Mouse (Mus musculus): ENCODE measurements at regions not wholly inside any gene's neighbourhood (a gene's known extent, or its start where the extent isn't known, plus 50 kb on each side); places are given as distances from the start of the nearest gene placed in this dataset.
A peak's percentile ranks its signal among the peaks of the same experiment; 100 is the strongest.

DNA sequence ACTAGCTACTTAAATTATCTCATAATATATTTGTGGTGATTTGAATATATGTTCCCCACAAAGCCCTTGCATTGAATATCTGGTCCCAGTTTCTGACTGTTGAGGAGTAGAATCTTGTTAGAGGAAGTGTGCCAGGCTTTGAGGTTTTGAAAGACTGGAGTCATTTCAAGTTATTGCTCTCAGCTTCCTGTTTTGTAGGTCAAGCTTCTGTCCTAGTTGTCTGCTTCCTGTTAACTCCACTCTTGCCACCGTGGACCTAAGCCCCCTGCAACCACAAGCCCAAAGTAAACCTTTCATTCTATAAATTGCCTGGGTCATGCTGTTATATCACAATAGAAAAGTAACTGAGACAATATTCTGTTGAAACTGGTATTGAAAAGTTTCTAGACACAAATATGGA lies 1232.3 kb upstream of the Lrrc6 start:
- DNase-seq (ENCODE audit: low spot score) = peak; percentile 34

DNA sequence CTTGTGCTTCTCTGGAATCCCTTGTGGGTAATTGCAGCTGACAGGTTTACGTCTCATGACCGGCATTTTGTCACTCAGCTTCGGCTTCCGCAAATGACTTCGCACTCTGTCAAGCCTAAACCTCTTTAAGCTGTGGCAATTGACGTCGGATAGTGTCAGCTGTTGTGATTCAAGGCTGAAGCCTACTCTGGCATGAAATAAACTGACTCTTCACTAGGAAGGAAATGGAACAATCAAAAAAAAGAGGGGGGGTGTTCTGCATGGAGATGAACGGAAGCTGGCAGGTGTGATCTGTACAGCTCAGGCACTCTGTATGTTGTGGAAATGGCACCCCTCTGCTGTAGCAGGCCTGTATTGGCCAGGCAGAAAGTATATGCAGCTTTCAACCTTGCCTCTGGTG lies 1228.8 kb upstream of the Lrrc6 start:
- DNase-seq (ENCODE audit: low spot score) = no peak

DNA sequence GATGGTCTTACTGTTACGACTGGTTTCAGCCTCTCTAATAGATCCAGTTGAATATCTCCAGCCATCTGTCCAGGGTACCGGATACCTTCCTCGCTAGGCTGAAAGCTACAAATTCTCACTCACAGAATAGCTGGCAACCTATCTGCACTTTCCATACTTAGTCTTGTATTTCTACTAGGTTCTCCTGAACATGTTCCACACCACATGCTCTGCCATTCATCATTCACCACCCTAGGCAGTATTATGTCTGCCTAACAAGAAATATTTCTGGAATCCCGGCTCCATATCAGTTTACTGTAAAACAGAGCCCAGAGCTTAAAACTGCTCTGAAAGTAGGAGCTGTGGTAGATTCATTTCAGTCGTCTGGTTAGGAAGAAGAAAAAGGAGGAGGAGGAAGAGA lies 1224.5 kb upstream of the Lrrc6 start:
- DNase-seq (ENCODE audit: low spot score) = no peak

DNA sequence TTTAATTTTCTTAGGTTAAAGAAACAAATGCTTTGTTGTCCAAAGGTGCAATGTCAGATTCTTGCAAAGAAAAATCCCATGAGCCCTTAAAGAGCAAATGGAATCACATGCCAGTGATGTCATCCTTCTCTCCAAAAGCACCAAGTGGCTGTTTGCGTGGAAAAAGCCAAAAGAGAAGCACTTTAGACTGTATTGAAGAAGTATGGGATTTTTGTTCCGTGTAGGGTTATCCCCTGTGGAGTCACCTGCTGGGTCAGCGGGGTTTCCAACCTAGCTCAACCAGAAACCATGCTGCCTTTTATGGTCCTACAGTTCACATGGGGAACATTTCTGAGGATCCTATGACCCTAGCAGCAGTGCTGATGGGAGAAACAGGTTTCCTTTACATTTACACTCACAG lies 1213.5 kb upstream of the Lrrc6 start:
- DNase-seq (ENCODE audit: low spot score) = no peak

- DNase-seq (ENCODE audit: low spot score) = no peak
These were observed 1185.4 kb upstream of the Lrrc6 start for GRCm38 (mm10) chr15:67686140-67686539.

GRCm38 (mm10) chr15:67673276-67673675 lies 1172.6 kb upstream of the Lrrc6 start:
- DNase-seq (ENCODE audit: low spot score) = no peak

DNA sequence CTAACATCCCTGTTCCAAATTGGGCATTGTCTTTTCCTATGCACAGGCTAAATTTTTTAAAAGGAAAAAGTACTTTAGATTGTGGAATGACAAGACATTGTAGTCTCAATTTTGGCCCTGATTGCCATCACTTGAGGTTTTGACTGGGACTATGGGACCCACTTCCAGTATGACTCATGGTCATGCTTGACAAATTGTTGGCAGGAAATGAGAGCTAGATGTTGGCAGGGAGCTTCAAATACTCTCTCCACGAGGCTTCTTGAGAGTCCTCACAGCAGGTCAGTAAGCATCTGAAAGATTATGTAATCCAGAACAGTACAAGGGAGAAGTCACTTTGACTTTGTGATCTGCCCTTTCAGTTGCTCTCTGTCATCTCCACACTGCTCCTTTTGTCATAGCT lies 1135.4 kb upstream of the Lrrc6 start:
- peak; percentile 53 for DNase-seq (ENCODE audit: low spot score)

DNA sequence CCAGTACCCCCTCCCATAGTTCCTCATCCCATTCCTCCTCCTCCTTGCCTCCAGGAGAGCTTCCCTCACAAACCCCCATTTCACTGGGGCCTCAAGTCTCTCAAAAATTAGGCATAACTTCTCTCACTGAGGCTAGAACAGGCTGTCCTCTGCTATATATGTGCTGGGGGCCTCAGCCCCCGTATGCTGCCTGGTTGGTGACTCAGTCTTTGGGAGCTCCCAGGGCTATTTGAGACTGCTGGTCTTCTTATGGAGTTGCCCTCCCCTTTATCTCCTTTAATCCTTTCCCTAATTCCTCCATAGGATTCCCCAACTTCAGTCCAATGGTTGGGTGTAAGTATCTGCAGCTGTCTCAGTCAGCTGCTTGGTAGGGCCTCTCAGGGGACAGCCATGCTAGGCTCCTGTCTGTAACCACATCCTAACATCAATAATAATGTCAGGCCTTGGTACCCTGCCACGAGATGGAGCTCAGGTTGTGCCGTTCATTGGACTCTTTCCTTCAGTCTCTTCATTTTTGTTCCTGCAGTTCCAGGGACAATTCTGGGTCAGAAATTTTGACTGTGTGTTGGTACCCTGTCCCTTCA lies 1126.1 kb upstream of the Lrrc6 start:
- no peak for DNase-seq (ENCODE audit: low spot score)

GRCm38 (mm10) chr15:67611896-67612295 lies 1111.2 kb upstream of the Lrrc6 start:
- no peak for DNase-seq (ENCODE audit: low spot score)

GRCm38 (mm10) chr15:67598426-67598825 lies 1097.7 kb upstream of the Lrrc6 start:
- no peak for DNase-seq (ENCODE audit: low spot score)

DNA sequence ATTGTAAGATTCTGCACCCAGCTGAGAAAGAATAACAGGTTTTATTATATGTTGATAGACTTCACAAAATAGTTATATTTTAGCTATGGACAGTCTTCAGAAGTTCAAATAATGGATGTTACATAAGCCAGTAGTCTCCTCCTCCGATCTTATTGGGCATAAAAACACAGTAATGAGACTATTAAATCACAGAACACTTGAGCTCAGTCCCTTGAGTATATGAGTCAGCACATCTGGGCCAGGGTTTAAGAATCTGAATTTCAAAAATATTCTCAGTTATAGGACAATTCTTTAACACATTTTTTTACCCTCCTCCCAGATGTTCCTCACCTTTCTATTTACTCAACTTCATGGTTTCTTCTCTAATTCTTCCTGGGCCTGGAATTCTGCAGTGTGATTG lies 1075.9 kb upstream of the Lrrc6 start:
- DNase-seq (ENCODE audit: low spot score) = no peak

DNA sequence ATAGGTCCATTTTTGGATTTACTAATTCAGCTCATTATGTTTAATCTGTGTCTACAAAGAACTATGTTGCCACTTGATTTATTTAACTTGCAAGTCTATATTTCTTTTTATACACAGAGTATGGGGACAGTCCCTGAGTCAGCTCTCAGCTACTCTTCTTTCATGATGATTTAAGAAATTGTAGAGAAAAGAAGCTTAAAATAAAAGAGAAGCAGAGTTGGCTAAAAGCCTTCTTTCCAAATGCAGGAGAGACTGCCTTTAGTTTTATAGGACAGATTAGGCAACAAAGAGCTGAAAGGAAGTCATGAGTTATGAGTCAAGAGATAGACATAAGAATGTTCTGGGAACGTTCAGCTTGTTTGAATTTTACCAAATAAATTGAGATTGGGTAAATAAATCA lies 1070.9 kb upstream of the Lrrc6 start:
- DNase-seq (ENCODE audit: low spot score) = no peak

DNA sequence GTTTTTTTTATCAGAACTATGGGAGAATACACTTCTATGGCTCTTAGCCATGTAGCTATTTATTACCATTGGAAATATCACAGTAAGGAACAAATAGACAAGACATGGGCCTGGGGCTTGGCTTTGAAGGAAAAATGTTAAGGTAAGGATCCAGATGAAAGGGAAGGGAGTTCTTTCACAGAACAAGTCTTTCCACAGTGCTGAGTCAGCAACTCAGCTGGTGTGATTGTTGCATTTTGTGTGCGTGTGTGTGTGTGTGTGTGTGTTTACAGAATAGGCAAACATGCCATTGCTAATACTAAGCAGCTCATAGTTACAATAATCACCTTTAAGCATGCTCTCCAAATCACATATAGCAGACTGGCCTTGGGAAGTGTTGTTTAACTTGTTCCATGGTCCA lies 1056.6 kb upstream of the Lrrc6 start:
- no peak for DNase-seq (ENCODE audit: low spot score)

DNA sequence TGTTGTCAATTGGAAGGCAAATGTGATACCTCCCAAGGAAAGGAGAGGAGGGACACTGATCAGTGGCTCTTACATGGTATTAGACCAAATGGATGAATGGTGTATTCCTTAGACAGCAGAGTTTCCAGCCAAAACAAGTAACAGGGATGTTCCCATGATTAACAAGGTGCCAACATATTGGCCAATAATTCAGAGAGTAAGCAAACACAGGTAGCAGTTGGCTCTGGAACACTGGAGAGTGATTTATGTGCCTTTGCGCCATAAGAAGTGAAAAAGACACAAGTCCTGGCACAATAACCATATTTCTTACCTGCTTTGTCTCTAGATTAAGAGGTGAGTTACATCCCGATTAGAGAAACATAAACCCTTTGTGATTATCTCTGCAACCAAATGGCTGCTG lies 1051.2 kb upstream of the Lrrc6 start:
- DNase-seq (ENCODE audit: low spot score) = no peak

GRCm38 (mm10) chr15:67546896-67547400 lies 1046.2 kb upstream of the Lrrc6 start:
- no peak for DNase-seq (ENCODE audit: low spot score)

- DNase-seq (ENCODE audit: low spot score) = no peak
These were observed 1045.0 kb upstream of the Lrrc6 start for GRCm38 (mm10) chr15:67545745-67546144.

GRCm38 (mm10) chr15:67513722-67514121 lies 1013.0 kb upstream of the Lrrc6 start:
- no peak for DNase-seq (ENCODE audit: low spot score)

- DNase-seq (ENCODE audit: low spot score) = no peak
These were observed 994.4 kb upstream of the Lrrc6 start for GRCm38 (mm10) chr15:67495001-67495658.

- DNase-seq (ENCODE audit: low spot score) = peak; percentile 17
These were observed 981.0 kb upstream of the Lrrc6 start for GRCm38 (mm10) chr15:67481733-67482132.

- DNase-seq (ENCODE audit: low spot score) = no peak
These were observed 973.6 kb upstream of the Lrrc6 start for GRCm38 (mm10) chr15:67474325-67474724.

DNA sequence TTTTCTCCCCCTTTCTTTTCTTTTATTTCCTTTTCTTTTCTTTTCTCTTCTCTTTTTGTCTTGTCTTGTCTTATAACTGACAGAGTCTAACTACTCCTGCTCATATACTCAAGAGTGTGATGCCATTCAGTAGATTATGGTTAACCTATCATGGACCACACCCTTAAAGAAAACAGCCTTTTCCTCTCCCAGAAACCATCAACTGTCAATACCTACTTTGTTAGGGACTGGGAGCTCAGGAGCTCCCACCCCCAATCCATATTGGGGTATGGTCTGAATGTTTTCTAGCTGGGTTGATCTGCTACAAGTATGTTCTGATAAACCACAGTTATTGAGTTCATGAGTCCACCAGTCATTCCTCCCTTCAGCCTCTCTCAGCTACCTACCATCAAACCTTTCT lies 972.3 kb upstream of the Lrrc6 start:
- no peak for DNase-seq (ENCODE audit: low spot score)

- no peak for DNase-seq (ENCODE audit: low spot score)
These were observed 970.6 kb upstream of the Lrrc6 start for GRCm38 (mm10) chr15:67471283-67471682.

DNA sequence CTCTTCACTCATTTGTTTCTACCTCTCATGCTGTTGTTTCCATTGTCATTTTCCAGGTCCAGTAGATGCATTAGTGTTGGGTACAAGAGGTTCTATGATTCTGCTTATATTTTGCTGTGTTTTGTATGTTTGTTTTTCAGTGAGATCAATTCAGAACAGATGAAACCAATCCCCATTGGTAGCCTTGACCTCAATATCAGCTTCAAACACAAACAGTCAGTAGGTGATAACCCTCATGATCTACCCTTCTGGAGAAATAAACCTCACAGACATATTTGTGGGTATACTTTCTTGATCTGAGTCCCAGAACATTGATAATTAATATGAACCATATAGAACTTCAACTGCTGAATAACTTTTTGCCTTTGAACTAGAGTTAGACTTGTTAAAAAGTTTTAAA lies 969.3 kb upstream of the Lrrc6 start:
- no peak for DNase-seq (ENCODE audit: low spot score)
